Mouse (Mus musculus) G1E (cell line): ENCODE measurements around the gene Fhad1. TPM values are rescaled to one million over a fixed set of nuclear protein-coding genes. Genes with fewer than 3 reads are reported as not detected.

ENCODE experiments used
- ATAC-seq: 2 replicates; pipeline ENCODE4 v1.8.0; 2016; ENCODE audit warnings: mild to moderate bottlenecking; ENCODE audit not compliant: insufficient number of reproducible peaks, poor library complexity, low FRiP score, severe bottlenecking; ENCODE audit errors: extremely low read depth
- DNase-seq: peaks from one replicate; pipeline ENCODE4 v3.0.0; 2012; ENCODE audit warnings: low spot score
- H3K27me3 ChIP-seq: 2 replicates; pipeline ENCODE4 v1.6.1; 2012; ENCODE audit warnings: mild to moderate bottlenecking, low read length, inconsistent platforms; ENCODE audit not compliant: insufficient read depth
- H3K36me3 ChIP-seq: replicated peaks from 2 replicates; pipeline ENCODE3; 2012; ENCODE audit warnings: mild to moderate bottlenecking, inconsistent platforms
- H3K4me1 ChIP-seq: 2 replicates; pipeline ENCODE4 v1.6.1; 2012; ENCODE audit warnings: low read depth, low read length, inconsistent platforms, mixed read lengths; ENCODE audit not compliant: insufficient read depth
- H3K4me3 ChIP-seq: 2 replicates; pipeline ENCODE4 v1.5.1; 2012; ENCODE audit warnings: low read depth, mild to moderate bottlenecking, inconsistent platforms, low read length, moderate library complexity, mixed read lengths
- H3K9me3 ChIP-seq: replicated peaks from 2 replicates; pipeline ENCODE4 v1.6.1; 2012; ENCODE audit warnings: inconsistent platforms
- CTCF ChIP-seq: IDR thresholded peaks from 2 replicates; pipeline ENCODE4 v1.5.1; 2012; ENCODE audit warnings: low read depth, low read length, inconsistent platforms, mixed read lengths
- GATA1 ChIP-seq: IDR thresholded peaks from 2 replicates; pipeline ENCODE4 v1.6.1; 2012; ENCODE audit warnings: borderline replicate concordance, low read length, inconsistent platforms, mixed read lengths
- GATA2 ChIP-seq: IDR thresholded peaks from 2 replicates; pipeline ENCODE4 v1.6.1; 2012; ENCODE audit warnings: low read depth, low read length, inconsistent platforms, borderline replicate concordance
- POLR2AphosphoS5 ChIP-seq: IDR thresholded peaks from 2 replicates; pipeline ENCODE4 v1.6.1; 2012; ENCODE audit warnings: low read depth, low read length, inconsistent platforms; ENCODE audit not compliant: insufficient replicate concordance
- TAL1 ChIP-seq: conservative IDR thresholded peaks from 2 replicates; pipeline ENCODE4 v1.6.1; 2012; ENCODE audit warnings: low read depth, low read length, inconsistent platforms, mixed read lengths
- polyA plus RNA-seq: library from polyadenylated mRNA; stranded (reverse); fragments of >175 nt; gene quantifications from 2 replicates; pipeline ENCODE4 v1.2.3, GENCODE M21; 2012
- total RNA-seq, 2 experiments: library from RNA; stranded (forward) in 1 of 2; stranded (reverse) in 1 of 2; fragments of 200-1000 nt in 1 of 2; fragments of >200 nt in 1 of 2; fragmentation: Nextera tagmentation in 1 of 2; gene quantifications; 2 replicates each; pipeline ENCODE4 v1.2.3; 2014 to 2017

Fhad1 gene
- total and polyA plus RNA-seq, 3 experiments: 0.11 TPM; not detected in 2

DNA sequence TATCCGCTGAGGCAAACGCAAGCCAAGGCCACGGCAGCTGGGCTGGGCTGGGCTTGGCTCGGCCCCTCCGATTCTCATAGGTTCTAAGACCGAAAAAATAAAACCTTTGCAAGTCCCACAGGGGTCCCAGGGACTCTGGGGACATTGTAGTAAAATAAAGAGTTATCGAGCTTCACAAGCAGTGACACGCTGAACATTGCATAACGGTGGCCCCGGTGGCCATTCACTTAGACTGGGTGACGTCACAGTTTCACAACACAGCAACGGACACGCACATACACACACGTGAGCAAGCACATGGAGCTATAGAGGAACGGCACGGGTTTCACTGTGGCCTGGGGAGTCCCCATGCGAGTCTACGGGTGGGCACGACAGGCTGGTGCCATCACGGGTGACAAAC is 156.4 kb downstream of the Fhad1 start:
- H3K9me3 ChIP-seq: no peaks in the 10 kb centered on the region
- peaks cover 10% of the 10 kb centered on the region for H3K4me1 ChIP-seq
- no peaks in the 10 kb centered on the region for H3K27me3 ChIP-seq
- TF ChIP-seq CTCF (no peak), GATA1 (no peak), GATA2 (no peak), TAL1 (no peak), POLR2AphosphoS5 (no peak)
- no peak overlapping the region for H3K4me3 ChIP-seq
- ATAC-seq (no peak), DNase-seq (no peak)
- H3K36me3 ChIP-seq: peaks cover 62% of the 10 kb centered on the region

GRCm38 (mm10) chr4:141857422-141857930 is 157.4 kb downstream of the Fhad1 start:
- H3K4me3 ChIP-seq: no peak overlapping the region
- peak; percentile 63 for ATAC-seq
- H3K4me1 ChIP-seq: peaks cover 10% of the 10 kb centered on the region
- peaks cover 52% of the 10 kb centered on the region for H3K36me3 ChIP-seq
- no peaks in the 10 kb centered on the region for H3K27me3 ChIP-seq
- no peaks in the 10 kb centered on the region for H3K9me3 ChIP-seq
- TF ChIP-seq GATA2: no peak
- no peak for TF ChIP-seq POLR2AphosphoS5
- no peak for TF ChIP-seq GATA1
- no peak for TF ChIP-seq TAL1
- peak; percentile 97 for TF ChIP-seq CTCF
- peak; percentile 81 for DNase-seq

DNA sequence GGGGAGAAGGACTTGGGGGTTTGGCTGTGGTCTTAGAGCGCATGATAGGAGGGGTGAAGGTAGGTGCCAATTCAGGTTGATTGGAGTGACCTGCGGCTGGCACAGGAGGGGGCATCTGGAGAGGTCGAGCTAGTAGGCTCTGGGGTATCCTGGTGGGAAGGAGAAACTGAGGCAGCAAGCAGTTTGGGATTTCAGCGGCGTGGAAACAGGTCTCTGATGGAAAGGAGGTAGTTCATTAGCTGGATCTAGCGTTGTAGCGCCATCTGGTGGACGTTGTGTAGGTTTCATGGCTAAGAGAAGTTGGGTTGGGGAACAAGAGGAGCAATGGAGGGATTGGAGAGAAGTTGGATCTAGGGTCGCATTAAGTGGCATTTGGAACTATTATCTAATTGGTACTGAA is 161.4 kb downstream of the Fhad1 start:
- TF ChIP-seq CTCF (peak; percentile 39; the same call in 1 of the 2 replicates), GATA1 (no peak)
- Histone ChIP-seq H3K4me1 (0 out of 2 replicates have a peak, but pooled peaks cover 4% of the 10 kb centered on the region), H3K9me3 (no peaks in the 10 kb centered on the region), H3K4me3 (no peak overlapping the region), H3K27me3 (no peaks in the 10 kb centered on the region), H3K36me3 (peaks cover 12% of the 10 kb centered on the region)
- no peak for DNase-seq
- ATAC-seq: no peak

DNA sequence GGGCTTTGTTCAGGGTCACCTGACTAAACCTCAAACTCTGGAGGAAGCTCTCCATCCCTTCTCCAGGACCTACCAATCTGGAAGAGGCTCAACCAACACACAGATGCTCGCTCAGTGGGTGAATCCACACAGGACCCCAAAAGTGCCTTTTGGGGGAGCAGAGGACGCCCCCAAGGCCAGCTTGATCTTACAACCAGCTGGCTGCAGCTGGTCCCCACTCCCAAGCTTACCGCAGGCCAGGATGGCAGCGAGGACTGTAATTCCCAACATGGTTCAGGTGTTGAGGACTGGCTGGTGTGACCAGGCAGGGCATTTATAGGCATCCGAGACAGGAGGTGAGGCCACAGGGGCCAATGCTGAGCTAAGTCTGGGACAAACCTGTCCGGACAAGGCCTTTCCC is 168.9 kb downstream of the Fhad1 start, which contains the start of gene Ctrc:
Gene Ctrc (minus strand): TSS at position 361 of the 400 bp plus-strand sequence.
- H3K4me3 ChIP-seq: no peak within 1 kb of the TSS
- H3K9me3 ChIP-seq: no peaks in the 10 kb centered on the region
- H3K36me3 ChIP-seq: no peaks in the 10 kb centered on the region
- peaks cover 23% of the 10 kb centered on the region for H3K27me3 ChIP-seq
- ATAC-seq (no peak), DNase-seq (no peak)
- no peak for TF ChIP-seq POLR2AphosphoS5
- no peak for TF ChIP-seq CTCF
- no peak for TF ChIP-seq GATA2
- no peak for TF ChIP-seq TAL1
- no peak for TF ChIP-seq GATA1
- H3K4me1 ChIP-seq: no peaks in the 10 kb centered on the region; the same call in 1 of the 2 replicates

Other genes starting within 250 kb of the Fhad1 start
- gene Dnajc16, start 224.2 kb downstream of the Fhad1 start, total RNA-seq (2014; fragmentation: Nextera tagmentation): 9.9 and 12.1 TPM in 2 replicates
- gene Dnajc16, start 224.2 kb downstream of the Fhad1 start, total RNA-seq (2017): 10.6 and 11.9 TPM in 2 replicates
- gene Dnajc16, start 224.2 kb downstream of the Fhad1 start, polyA plus RNA-seq: 2.7 and 2.9 TPM in 2 replicates
- 16.3 and 18.7 TPM in 2 replicates for gene Casp9, start 221.5 kb downstream of the Fhad1 start, total RNA-seq (2014; fragmentation: Nextera tagmentation)
- gene Casp9, start 221.5 kb downstream of the Fhad1 start, total RNA-seq (2017): 25.7 and 30.1 TPM in 2 replicates
- 21.7 and 26.1 TPM in 2 replicates for gene Casp9, start 221.5 kb downstream of the Fhad1 start, polyA plus RNA-seq
- gene Cela2a, start 188.9 kb downstream of the Fhad1 start, total RNA-seq (2014; fragmentation: Nextera tagmentation): not detected in 2 replicates
- not detected in 2 replicates for gene Cela2a, start 188.9 kb downstream of the Fhad1 start, total RNA-seq (2017)
- gene Cela2a, start 188.9 kb downstream of the Fhad1 start, polyA plus RNA-seq: not detected in 2 replicates
- not detected in 2 replicates for gene Ctrc, start 168.7 kb downstream of the Fhad1 start, total RNA-seq (2014; fragmentation: Nextera tagmentation)
- not detected in 2 replicates for gene Ctrc, start 168.7 kb downstream of the Fhad1 start, total RNA-seq (2017)
- not detected in 2 replicates for gene Ctrc, start 168.7 kb downstream of the Fhad1 start, polyA plus RNA-seq
- 30.8 and 31.9 TPM in 2 replicates for gene Efhd2, start 140.2 kb downstream of the Fhad1 start, total RNA-seq (2014; fragmentation: Nextera tagmentation)
- 37.3 and 44.1 TPM in 2 replicates for gene Efhd2, start 140.2 kb downstream of the Fhad1 start, total RNA-seq (2017)
- 56.1 and 59.5 TPM in 2 replicates for gene Efhd2, start 140.2 kb downstream of the Fhad1 start, polyA plus RNA-seq
- gene Tmem51, start 69.2 kb upstream of the Fhad1 start, total RNA-seq (2014; fragmentation: Nextera tagmentation): not detected in 2 replicates
- 0.05 TPM in 1 of 2 replicates, not detected in the other for gene Tmem51, start 69.2 kb upstream of the Fhad1 start, total RNA-seq (2017)
- gene Tmem51, start 69.2 kb upstream of the Fhad1 start, polyA plus RNA-seq: not detected in 2 replicates
- gene Kazn, start 224.3 kb upstream of the Fhad1 start, total RNA-seq (2014; fragmentation: Nextera tagmentation): not detected in 2 replicates
- gene Kazn, start 224.3 kb upstream of the Fhad1 start, total RNA-seq (2017): under 0.01 and 0.11 TPM in 2 replicates
- not detected in 2 replicates for gene Kazn, start 224.3 kb upstream of the Fhad1 start, polyA plus RNA-seq